In the genomic region with DNA sequence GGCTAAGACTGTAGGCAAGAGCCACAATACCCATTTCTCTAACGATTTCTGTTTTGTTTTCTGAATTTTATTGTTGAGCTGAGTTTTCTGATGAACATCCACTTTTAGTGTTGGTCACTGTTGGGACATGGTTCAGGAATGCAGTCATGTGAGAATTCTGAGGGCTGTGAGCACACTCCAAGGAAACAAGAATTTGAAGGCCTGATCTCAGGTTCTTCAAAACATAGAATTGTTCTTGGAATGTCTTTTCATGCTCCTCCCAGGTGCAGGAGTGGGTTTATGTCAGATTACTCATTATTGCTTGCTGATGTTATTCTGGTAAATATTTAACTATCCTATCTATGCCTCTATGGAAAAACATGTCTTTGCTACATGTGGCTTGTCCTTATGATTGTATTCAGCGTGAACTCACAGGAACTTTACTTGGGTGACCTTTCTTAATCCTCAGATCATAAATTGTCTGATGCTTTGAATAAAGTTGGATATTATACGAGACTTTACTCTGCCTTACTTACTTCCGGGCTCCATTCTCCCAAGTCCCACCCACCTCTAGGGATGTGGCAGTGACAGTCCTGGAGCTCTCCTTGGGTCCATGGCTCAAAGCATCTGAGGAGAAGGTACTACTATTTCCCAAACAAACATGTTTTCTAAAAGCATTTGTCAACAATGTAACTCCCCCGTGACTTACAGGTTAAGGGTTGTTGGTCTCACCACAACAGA, we compare ENCODE assay signal across 21 mouse cellular contexts.
DNase-seq lines count a peak whose midpoint lies in the region; ATAC-seq and TF ChIP-seq lines count a peak whose summit lies in the region.
"Had no signal": no experiment of that assay in that cellular context is flagged by ENCODE, and none has a peak within 500 bp of the region (broad histone marks: within the 10 kb centered on the region; RNA-seq: fewer than 3 reads in every experiment).

No protein-coding gene starts in this region.

- no peak overlapping the region for H3K27ac ChIP-seq in kidney, adult 2 months (ENCODE audit: insufficient read depth, low read depth, low read length)
- no peak overlapping the region for H3K27ac ChIP-seq in liver, postnatal 0 days (ENCODE audit: low read depth)
- no peak overlapping the region for H3K27ac ChIP-seq in liver, embryonic 11.5 days (ENCODE audit: low read depth, low read length)
- H3K27ac ChIP-seq in hindbrain, postnatal 0 days = no peak overlapping the region
- H3K27ac ChIP-seq: embryonic facial prominence, embryonic 10.5 days; hindbrain, embryonic 13.5 days; left cerebral cortex, adult 2 months; midbrain, embryonic 10.5 days had no signal

- H3K9ac ChIP-seq in liver, postnatal 0 days (replicated peaks) = no peak overlapping the region
- no peak overlapping the region for H3K9ac ChIP-seq in liver, embryonic 11.5 days (ENCODE audit: low read depth, low read length)
- H3K9ac ChIP-seq in hindbrain, postnatal 0 days (replicated peaks; ENCODE audit: low read length) = no peak overlapping the region
- H3K9ac ChIP-seq: heart, embryonic 12.5 days; hindbrain, embryonic 13.5 days had no signal

- TF ChIP-seq EP300 in liver, postnatal 0 days (IDR thresholded peaks at IDR 0.05; ENCODE audit: low read depth) = no peak

- no peak overlapping the region for H3K4me2 ChIP-seq in liver, postnatal 0 days (ENCODE audit: low read depth, low read length)
- no peak overlapping the region for H3K4me2 ChIP-seq in liver, embryonic 11.5 days
- H3K4me2 ChIP-seq in hindbrain, postnatal 0 days (ENCODE audit: low read depth, low read length) = no peak overlapping the region
- H3K4me2 ChIP-seq: heart, embryonic 12.5 days; hindbrain, embryonic 13.5 days had no signal

- H3K4me1 ChIP-seq in kidney, adult 2 months (ENCODE audit: control insufficient read depth, insufficient read depth, low read length) = no peaks in the 10 kb centered on the region
- H3K4me1 ChIP-seq in liver, postnatal 0 days (ENCODE audit: insufficient read depth) = no peaks in the 10 kb centered on the region
- no peaks in the 10 kb centered on the region for H3K4me1 ChIP-seq in liver, embryonic 11.5 days (replicated peaks; ENCODE audit: control insufficient read depth, insufficient read depth, low read length)
- no peaks in the 10 kb centered on the region for H3K4me1 ChIP-seq in hindbrain, postnatal 0 days (ENCODE audit: insufficient read depth, low read length)
- H3K4me1 ChIP-seq: heart, embryonic 12.5 days; midbrain, embryonic 10.5 days had no signal

- no peak for TF ChIP-seq POLR2A in kidney, adult 2 months (IDR thresholded peaks at IDR 0.05; ENCODE audit: low read depth, low read length)

- ATAC-seq in liver, postnatal 0 days = peak; percentile 31; the same call in 1 of the 2 replicates
- no peak for ATAC-seq in liver, embryonic 11.5 days (replicated peaks; ENCODE audit: low FRiP score)
- ATAC-seq in hindbrain, postnatal 0 days = no peak

- DNase-seq in kidney, adult 2 months = peak; percentile 43
- DNase-seq in kidney, postnatal 4 days = no peak
- DNase-seq in liver, postnatal 0 days = no peak
- DNase-seq in liver, embryonic 11.5 days (ENCODE audit: low spot score) = no peak
- DNase-seq in NIH3T3 (ENCODE audit: low read depth) = peak; percentile 41
- peak; percentile 14 for DNase-seq in large intestine, adult 2 months (ENCODE audit: low read depth, low spot score)
- no peak for DNase-seq in hindbrain, postnatal 0 days (ENCODE audit: low spot score)
- no peak for DNase-seq in urinary bladder, postnatal 10 days (ENCODE audit: low spot score)
- DNase-seq: adrenal gland, adult 2 months; cerebellum, adult 8-10 months; heart, postnatal 14 days; layer of hippocampus, adult 9-11 months; left cerebral cortex, postnatal 4 days; liver; thymus, postnatal 14 days had no signal

- H3K9me3 ChIP-seq in liver, postnatal 0 days (ENCODE audit: low read length) = no peaks in the 10 kb centered on the region
- no peaks in the 10 kb centered on the region for H3K9me3 ChIP-seq in liver, embryonic 11.5 days (ENCODE audit: control insufficient read depth, low read length)
- no peaks in the 10 kb centered on the region for H3K9me3 ChIP-seq in hindbrain, postnatal 0 days (ENCODE audit: low read length)
- H3K9me3 ChIP-seq: embryonic facial prominence, embryonic 10.5 days; G1E; heart, embryonic 12.5 days; hindbrain, embryonic 13.5 days; midbrain, embryonic 10.5 days had no signal

- no peak overlapping the region for H3K4me3 ChIP-seq in kidney, adult 2 months (ENCODE audit: insufficient read depth, low read depth, low read length)
- H3K4me3 ChIP-seq in liver, postnatal 0 days (ENCODE audit: low read depth, low read length) = no peak overlapping the region
- H3K4me3 ChIP-seq in liver, embryonic 11.5 days (ENCODE audit: low read depth, low read length) = no peak overlapping the region
- no peak overlapping the region for H3K4me3 ChIP-seq in hindbrain, postnatal 0 days (ENCODE audit: low read length)
- H3K4me3 ChIP-seq: embryonic facial prominence, embryonic 10.5 days; heart, embryonic 12.5 days; hindbrain, embryonic 13.5 days; left cerebral cortex, adult 2 months; midbrain, embryonic 10.5 days had no signal

- no peaks in the 10 kb centered on the region for H3K27me3 ChIP-seq in kidney, adult 2 months (replicated peaks; ENCODE audit: control insufficient read depth, insufficient read depth, low read length)
- H3K27me3 ChIP-seq in liver, postnatal 0 days (ENCODE audit: insufficient read depth, low read length) = no peaks in the 10 kb centered on the region
- no peaks in the 10 kb centered on the region for H3K27me3 ChIP-seq in liver, embryonic 11.5 days (replicated peaks; ENCODE audit: control insufficient read depth, insufficient read depth, low read length)
- no peaks in the 10 kb centered on the region for H3K27me3 ChIP-seq in hindbrain, postnatal 0 days (ENCODE audit: insufficient read depth, low read length)
- H3K27me3 ChIP-seq: heart, embryonic 12.5 days; hindbrain, embryonic 13.5 days had no signal

- WGBS in kidney, adult 2 months = 44% methylated on average over 5 of the region's 5 CpGs
- 75% methylated on average over 5 of the region's 5 CpGs for whole genome bisulfite sequencing in liver, postnatal 0 days (ENCODE audit: insufficient replicate concordance)
- WGBS in liver, embryonic 11.5 days = 93% methylated on average over 5 of the region's 5 CpGs
- 45% methylated on average over 5 of the region's 5 CpGs for WGBS in large intestine, adult 2 months
- WGBS in hindbrain, postnatal 0 days = 90% methylated on average over 5 of the region's 5 CpGs

- no peaks in the 10 kb centered on the region for H3K36me3 ChIP-seq in kidney, adult 2 months (ENCODE audit: control insufficient read depth, insufficient read depth, low read length)
- no peaks in the 10 kb centered on the region for H3K36me3 ChIP-seq in liver, postnatal 0 days (replicated peaks; ENCODE audit: insufficient read depth, low read length)
- no peaks in the 10 kb centered on the region for H3K36me3 ChIP-seq in liver, embryonic 11.5 days (ENCODE audit: control insufficient read depth, insufficient read depth, low read length)
- H3K36me3 ChIP-seq in hindbrain, postnatal 0 days (ENCODE audit: insufficient read depth, low read length) = no peaks in the 10 kb centered on the region
- H3K36me3 ChIP-seq: heart, embryonic 12.5 days; hindbrain, embryonic 13.5 days had no signal

- no peak for TF ChIP-seq CTCF in kidney, adult 2 months (conservative IDR thresholded peaks at IDR 0.05; ENCODE audit: insufficient read depth, insufficient read length, low read depth, low read length)
- TF ChIP-seq CTCF in liver, postnatal 0 days (IDR thresholded peaks at IDR 0.05; ENCODE audit: low read depth) = no peak
- no peak for TF ChIP-seq CTCF in hindbrain, postnatal 0 days (IDR thresholded peaks at IDR 0.05; ENCODE audit: low read depth)

Comparison
In these comparisons a context has a peak if more than half of its experiments do, and no peak if none do; other contexts are left out.
1. DNase-seq: peak in kidney, adult 2 months (single experiment), NIH3T3 (single experiment) and large intestine, adult 2 months (single experiment); none in kidney, postnatal 4 days (0 of 2), liver, postnatal 0 days (single experiment), liver, embryonic 11.5 days (single experiment), hindbrain, postnatal 0 days (single experiment) and urinary bladder, postnatal 10 days (single experiment).